Mouse (Mus musculus) right cerebral cortex, postnatal 14 days (tissue): Measurements from ENCODE around the gene Zcchc8.

ENCODE experiments used
- DNase-seq: peaks from one replicate; pipeline ENCODE4 v3.0.0; 2022

Gene Zcchc8

GRCm38 (mm10) chr5:123683377-123684220 is 37.3 kb downstream of the Zcchc8 start:
- peak; percentile 55 for DNase-seq

- DNase-seq, result peak; percentile 21
Observed at GRCm38 (mm10) chr5:123683043-123683376, 37.9 kb downstream of the Zcchc8 start.

- no peak for DNase-seq
Observed at GRCm38 (mm10) chr5:123682372-123682771, 38.5 kb downstream of the Zcchc8 start.

- no peak for DNase-seq
Observed at GRCm38 (mm10) chr5:123679546-123680263, 41.2 kb downstream of the Zcchc8 start.

- no peak for DNase-seq
Observed at GRCm38 (mm10) chr5:123679106-123679505, 41.8 kb downstream of the Zcchc8 start.

GRCm38 (mm10) chr5:123675717-123676116 is 45.2 kb downstream of the Zcchc8 start:
- no peak for DNase-seq

- DNase-seq, result no peak
Observed at GRCm38 (mm10) chr5:123675221-123675620, 45.7 kb downstream of the Zcchc8 start.

- DNase-seq, result no peak
Observed at GRCm38 (mm10) chr5:123671473-123671820, 49.5 kb downstream of the Zcchc8 start.

GRCm38 (mm10) chr5:123670800-123671472 is 50.0 kb downstream of the Zcchc8 start:
- no peak for DNase-seq

- no peak for DNase-seq
Observed at GRCm38 (mm10) chr5:123669991-123670799, 50.7 kb downstream of the Zcchc8 start.

- DNase-seq, result no peak
Observed at GRCm38 (mm10) chr5:123667915-123668314, 53.0 kb downstream of the Zcchc8 start.

- DNase-seq, result no peak
Observed at GRCm38 (mm10) chr5:123665956-123666355, 54.9 kb downstream of the Zcchc8 start.

GRCm38 (mm10) chr5:123664329-123664728 is 56.6 kb downstream of the Zcchc8 start:
- no peak for DNase-seq

GRCm38 (mm10) chr5:123662059-123662458 is 58.8 kb downstream of the Zcchc8 start:
- DNase-seq, result no peak

GRCm38 (mm10) chr5:123661602-123662001 is 59.3 kb downstream of the Zcchc8 start:
- no peak for DNase-seq

GRCm38 (mm10) chr5:123657651-123658050 is 63.2 kb downstream of the Zcchc8 start:
- no peak for DNase-seq

GRCm38 (mm10) chr5:123654937-123655336 is 66.0 kb downstream of the Zcchc8 start:
- DNase-seq, result no peak

GRCm38 (mm10) chr5:123653287-123653801 is 67.6 kb downstream of the Zcchc8 start:
- no peak for DNase-seq

GRCm38 (mm10) chr5:123650825-123651224 is 70.1 kb downstream of the Zcchc8 start:
- no peak for DNase-seq
